Mouse (Mus musculus) neural tube, embryonic 12.5 days (tissue): ENCODE results near the gene Rapgef6. TPM values are rescaled to one million over a fixed set of nuclear protein-coding genes. Genes with fewer than 3 reads are reported as not detected.
"Not testable (repeated sequence)": the region's sequence is repeated elsewhere in the genome, so short reads cannot be mapped to it uniquely, and the experiment has no call there.

Experiments
- ATAC-seq: fragments of 200-750 bp; cut with Nextera tagmentation; 2 replicates; pipeline ENCODE4 v1.8.0; 2017; ENCODE audit warnings: low read depth, mild to moderate bottlenecking, moderate TSS enrichment, moderate library complexity; ENCODE audit not compliant: low FRiP score
- H3K27ac ChIP-seq: fragments of 300-500 bp; sonication (generic); 2 replicates; pipeline ENCODE4 v1.5.1; 2016
- H3K27me3 ChIP-seq: fragments of 300-500 bp; sonication (generic); replicated peaks from 2 replicates; pipeline ENCODE4 v1.6.1; 2016; ENCODE audit warnings: mild to moderate bottlenecking
- H3K36me3 ChIP-seq: fragments of 300-500 bp; sonication (generic); 2 replicates; pipeline ENCODE4 v1.6.1; 2016; ENCODE audit warnings: mild to moderate bottlenecking
- H3K4me1 ChIP-seq: fragments of 300-500 bp; sonication (generic); 2 replicates; pipeline ENCODE4 v1.6.1; 2016
- H3K4me2 ChIP-seq: fragments of 300-500 bp; sonication (generic); replicated peaks from 2 replicates; pipeline ENCODE4 v1.6.1; 2016; ENCODE audit warnings: mild to moderate bottlenecking
- H3K4me3 ChIP-seq: fragments of 300-500 bp; sonication (generic); 2 replicates; pipeline ENCODE4 v1.5.1; 2016
- H3K9ac ChIP-seq: fragments of 300-500 bp; sonication (generic); 2 replicates; pipeline ENCODE4 v1.6.1; 2016; ENCODE audit warnings: mild to moderate bottlenecking
- H3K9me3 ChIP-seq: fragments of 300-500 bp; sonication (generic); 2 replicates; pipeline ENCODE4 v1.6.1; 2016; ENCODE audit warnings: mild to moderate bottlenecking
- WGBS: fragments of 180-500 bp; shearing (Covaris S2); methylation state at CpG from one replicate; pipeline ENCODE4 v1.1.7; 2016; 5-methylcytosine and 5-hydroxymethylcytosine counted together
- polyA plus RNA-seq: library from polyadenylated mRNA; unstranded; fragments of >200 nt; fragmentation: Nextera tagmentation; extraction: Ambion mirVana; gene quantifications from 2 replicates; pipeline ENCODE4 v1.2.1, GENCODE M21; 2016

The Rapgef6 gene
- polyA plus RNA-seq, 1 experiment from 2014 or later = 43.7 TPM

GRCm38 (mm10) chr11:54595053-54595452, 72.4 kb downstream of the Rapgef6 start:
- Histone ChIP-seq H3K27me3 (no peaks in the 10 kb centered on the region), H3K9ac (no peak overlapping the region), H3K4me3 (no peak overlapping the region), H3K27ac (no peak overlapping the region), H3K4me1 (no peaks in the 10 kb centered on the region), H3K4me2 (no peak overlapping the region), H3K36me3 (no peaks in the 10 kb centered on the region), H3K9me3 (no peaks in the 10 kb centered on the region)
- WGBS = 85% methylated on average over 4 of the region's 4 CpGs
- ATAC-seq = no peak

GRCm38 (mm10) chr11:54595905-54596555, 73.4 kb downstream of the Rapgef6 start:
- H3K9me3 ChIP-seq = no peaks in the 10 kb centered on the region
- no peaks in the 10 kb centered on the region for H3K27me3 ChIP-seq
- 78% methylated on average over 8 of the region's 8 CpGs for WGBS
- peak overlapping the region; percentile 16; the same call in 1 of the 2 replicates for H3K4me3 ChIP-seq
- H3K4me1 ChIP-seq = no peaks in the 10 kb centered on the region
- H3K4me2 ChIP-seq = no peak overlapping the region; the same call in 1 of the 2 replicates
- no peak overlapping the region for H3K27ac ChIP-seq
- 0 out of 2 replicates have a peak overlapping the region, but pooled peaks have one; percentile 9 for H3K9ac ChIP-seq
- no peak for ATAC-seq
- no peaks in the 10 kb centered on the region for H3K36me3 ChIP-seq

DNA sequence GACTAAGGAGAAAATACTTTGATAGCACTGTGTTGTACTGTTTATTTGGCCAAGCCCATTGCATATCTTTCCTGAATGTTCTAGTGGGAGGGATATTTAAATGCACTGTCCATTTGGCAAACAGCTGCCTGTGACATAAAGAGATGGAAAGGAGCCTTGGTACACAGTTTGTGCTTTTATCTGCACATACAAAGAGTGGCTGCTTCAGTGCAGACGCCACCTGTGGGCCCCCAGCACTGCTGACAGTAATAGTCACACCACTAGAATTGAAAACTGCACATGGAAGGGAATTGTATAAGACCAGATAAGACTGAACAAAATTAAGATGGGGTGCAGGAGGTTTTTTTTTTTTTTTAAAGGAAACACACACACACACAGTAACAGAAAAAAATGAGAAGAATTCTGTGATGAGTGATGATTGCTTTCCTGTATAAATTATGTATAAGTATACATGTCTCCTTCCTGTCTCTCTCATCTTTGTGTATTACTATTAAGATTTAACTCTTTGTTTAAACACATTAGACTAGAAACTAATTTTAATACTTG, 75.3 kb downstream of the Rapgef6 start:
- H3K27me3 ChIP-seq = no peaks in the 10 kb centered on the region
- no peak overlapping the region for H3K9ac ChIP-seq
- no peaks in the 10 kb centered on the region for H3K9me3 ChIP-seq
- peak overlapping the region; percentile 9; the same call in 1 of the 2 replicates for H3K4me3 ChIP-seq
- no peak overlapping the region for H3K27ac ChIP-seq
- no peaks in the 10 kb centered on the region for H3K36me3 ChIP-seq
- 43% methylated on average over 1 of the region's 1 CpGs for WGBS
- ATAC-seq = no peak
- no peaks in the 10 kb centered on the region for H3K4me1 ChIP-seq
- peak overlapping the region; percentile 14; the same call in 1 of the 2 replicates for H3K4me2 ChIP-seq

- Histone ChIP-seq H3K9me3 (no peaks in the 10 kb centered on the region), H3K9ac (no peak overlapping the region), H3K36me3 (no peaks in the 10 kb centered on the region), H3K4me2 (no peak overlapping the region), H3K27ac (no peak overlapping the region), H3K4me1 (no peaks in the 10 kb centered on the region), H3K27me3 (no peaks in the 10 kb centered on the region), H3K4me3 (no peak overlapping the region)
- WGBS = 91% methylated on average over 2 of the region's 2 CpGs
- no peak for ATAC-seq
These were observed 78.5 kb downstream of the Rapgef6 start for GRCm38 (mm10) chr11:54601121-54601520.

DNA sequence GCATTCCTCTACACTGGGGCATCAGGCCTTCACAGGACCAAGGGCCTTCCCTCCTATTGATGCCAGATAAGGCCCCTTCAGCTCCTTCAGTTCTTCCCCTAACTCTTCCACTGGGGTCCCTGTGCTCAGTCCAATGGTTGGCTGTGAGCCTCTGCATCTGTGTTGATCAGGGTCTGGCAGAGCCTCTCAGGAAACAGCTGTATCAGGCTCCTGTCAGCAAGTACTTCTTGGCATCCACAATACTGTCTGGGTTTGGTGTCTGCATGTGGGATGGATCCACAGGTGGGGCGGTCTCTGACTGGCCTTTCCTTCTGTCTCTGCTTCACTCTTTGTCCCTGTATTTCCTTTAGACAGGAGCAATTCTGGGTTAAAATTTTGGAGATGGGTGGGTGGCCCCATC, 80.1 kb downstream of the Rapgef6 start:
- H3K9ac ChIP-seq, ATAC-seq, H3K36me3 ChIP-seq, H3K27me3 ChIP-seq, H3K9me3 ChIP-seq, H3K4me1 ChIP-seq, H3K4me2 ChIP-seq, H3K27ac ChIP-seq, H3K4me3 ChIP-seq: not testable (repeated sequence)
- WGBS = 100% methylated on average over 1 of the region's 1 CpGs

DNA sequence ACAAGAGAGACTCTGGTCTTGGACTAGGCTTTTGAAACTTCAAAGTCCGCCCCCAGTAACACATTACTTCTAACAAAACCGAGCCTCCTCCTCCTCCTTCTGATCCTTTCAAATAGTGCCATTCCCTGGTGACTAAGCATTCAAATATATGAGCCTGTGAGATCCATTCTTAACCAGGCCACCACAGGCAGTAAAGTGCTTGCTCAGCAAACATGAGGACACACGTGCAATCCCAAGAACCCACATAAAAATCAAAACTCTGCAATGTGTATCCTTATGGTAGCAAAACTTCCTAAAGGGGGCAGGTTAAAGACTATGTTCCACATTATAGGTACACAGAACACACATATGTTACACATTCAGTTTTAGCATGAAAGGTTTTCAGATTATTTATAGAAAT, 81.8 kb downstream of the Rapgef6 start:
- Histone ChIP-seq H3K27ac (no peak overlapping the region), H3K4me1 (no peaks in the 10 kb centered on the region), H3K27me3 (no peaks in the 10 kb centered on the region), H3K36me3 (no peaks in the 10 kb centered on the region), H3K9ac (no peak overlapping the region), H3K4me3 (no peak overlapping the region), H3K9me3 (no peaks in the 10 kb centered on the region), H3K4me2 (no peak overlapping the region)
- 78% methylated on average over 3 of the region's 3 CpGs for WGBS
- ATAC-seq = no peak

- Histone ChIP-seq H3K27me3 (no peaks in the 10 kb centered on the region), H3K9me3 (no peaks in the 10 kb centered on the region), H3K4me2 (no peak overlapping the region), H3K4me3 (no peak overlapping the region), H3K27ac (no peak overlapping the region), H3K4me1 (no peaks in the 10 kb centered on the region), H3K9ac (no peak overlapping the region), H3K36me3 (no peaks in the 10 kb centered on the region)
- ATAC-seq = no peak
These were observed 91.0 kb downstream of the Rapgef6 start for GRCm38 (mm10) chr11:54613628-54614027.

GRCm38 (mm10) chr11:54614560-54614959, 91.9 kb downstream of the Rapgef6 start:
- no peak overlapping the region for H3K4me3 ChIP-seq
- H3K4me2 ChIP-seq = no peak overlapping the region
- no peaks in the 10 kb centered on the region for H3K4me1 ChIP-seq
- no peaks in the 10 kb centered on the region for H3K9me3 ChIP-seq
- no peaks in the 10 kb centered on the region for H3K36me3 ChIP-seq
- no peak for ATAC-seq
- no peak overlapping the region for H3K9ac ChIP-seq
- no peak overlapping the region for H3K27ac ChIP-seq
- no peaks in the 10 kb centered on the region for H3K27me3 ChIP-seq
- WGBS = 95% methylated on average over 1 of the region's 1 CpGs

DNA sequence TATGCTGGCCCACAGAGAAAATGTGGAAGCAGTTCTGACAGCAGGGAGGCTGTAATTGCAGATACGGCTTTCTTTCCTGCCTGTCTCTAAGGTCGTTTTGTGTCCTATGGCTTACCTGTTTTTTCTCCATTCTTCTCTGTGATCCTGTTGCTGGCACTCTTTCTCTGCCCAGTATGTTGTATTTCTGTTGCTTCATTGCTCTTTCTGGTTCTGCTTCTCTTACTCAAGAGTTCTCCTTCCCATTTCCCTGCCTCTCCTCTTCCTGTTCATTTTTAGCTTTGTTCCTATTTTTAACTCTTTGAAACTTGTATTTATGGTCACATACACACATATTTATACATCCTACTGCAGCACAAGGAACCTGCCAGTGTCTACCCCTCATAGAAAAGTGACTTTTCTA, 96.2 kb downstream of the Rapgef6 start:
- H3K9me3 ChIP-seq = no peaks in the 10 kb centered on the region
- H3K4me1 ChIP-seq = no peaks in the 10 kb centered on the region
- no peak overlapping the region for H3K4me2 ChIP-seq
- no peak for ATAC-seq
- 59% methylated on average over 2 of the region's 2 CpGs for WGBS
- peaks cover 5% of the 10 kb centered on the region; the same call in 1 of the 2 replicates for H3K36me3 ChIP-seq
- H3K27ac ChIP-seq = no peak overlapping the region
- H3K9ac ChIP-seq = no peak overlapping the region
- H3K27me3 ChIP-seq = no peaks in the 10 kb centered on the region
- H3K4me3 ChIP-seq = no peak overlapping the region

GRCm38 (mm10) chr11:54621725-54622124, 99.1 kb downstream of the Rapgef6 start:
- ATAC-seq = no peak
- H3K9me3 ChIP-seq = no peaks in the 10 kb centered on the region
- no peak overlapping the region for H3K27ac ChIP-seq
- H3K9ac ChIP-seq = no peak overlapping the region
- no peaks in the 10 kb centered on the region for H3K27me3 ChIP-seq
- WGBS = 97% methylated on average over 2 of the region's 2 CpGs
- H3K4me1 ChIP-seq = no peaks in the 10 kb centered on the region
- H3K36me3 ChIP-seq = peaks cover 5% of the 10 kb centered on the region; the same call in 1 of the 2 replicates
- no peak overlapping the region for H3K4me2 ChIP-seq
- no peak overlapping the region for H3K4me3 ChIP-seq

DNA sequence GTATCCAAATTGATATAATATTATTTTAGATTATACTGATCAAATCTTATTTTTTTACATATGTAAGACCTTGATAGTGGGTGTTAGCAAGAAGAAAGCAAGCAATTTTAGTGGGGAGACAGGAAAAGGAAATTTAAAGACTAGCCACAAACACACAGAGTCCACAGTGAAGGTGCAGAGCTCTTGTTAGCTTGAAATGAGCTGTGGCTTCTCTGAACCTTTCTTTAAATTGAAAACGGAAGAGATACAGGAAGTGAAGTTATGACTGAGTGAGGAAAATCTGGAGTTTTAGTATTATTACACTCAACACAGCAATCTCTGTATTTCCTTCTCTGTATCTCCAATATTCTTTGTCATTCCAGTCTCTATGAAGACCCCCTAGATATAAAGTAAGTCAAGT, 104.3 kb downstream of the Rapgef6 start:
- Histone ChIP-seq H3K4me3 (no peak overlapping the region), H3K4me1 (no peaks in the 10 kb centered on the region), H3K9me3 (no peaks in the 10 kb centered on the region), H3K27ac (no peak overlapping the region), H3K27me3 (no peaks in the 10 kb centered on the region), H3K9ac (no peak overlapping the region), H3K4me2 (no peak overlapping the region), H3K36me3 (peaks cover 2% of the 10 kb centered on the region; the same call in 1 of the 2 replicates)
- 90% methylated on average over 1 of the region's 1 CpGs for WGBS
- ATAC-seq = no peak

- 93% methylated on average over 4 of the region's 4 CpGs for WGBS
- Histone ChIP-seq H3K27ac (no peak overlapping the region), H3K36me3 (peaks cover 14% of the 10 kb centered on the region), H3K4me3 (no peak overlapping the region), H3K4me2 (no peak overlapping the region), H3K9ac (no peak overlapping the region), H3K9me3 (no peaks in the 10 kb centered on the region), H3K4me1 (no peaks in the 10 kb centered on the region), H3K27me3 (no peaks in the 10 kb centered on the region)
- ATAC-seq = no peak
These were observed 123.8 kb downstream of the Rapgef6 start for GRCm38 (mm10) chr11:54646420-54646819.

- H3K36me3 ChIP-seq = peaks cover 3% of the 10 kb centered on the region; the same call in 1 of the 2 replicates
- H3K4me3 ChIP-seq = no peak overlapping the region
- no peaks in the 10 kb centered on the region for H3K4me1 ChIP-seq
- no peaks in the 10 kb centered on the region for H3K9me3 ChIP-seq
- no peak overlapping the region for H3K27ac ChIP-seq
- no peak overlapping the region for H3K4me2 ChIP-seq
- no peaks in the 10 kb centered on the region for H3K27me3 ChIP-seq
- no peak overlapping the region for H3K9ac ChIP-seq
- ATAC-seq = no peak
These were observed 125.9 kb downstream of the Rapgef6 start for GRCm38 (mm10) chr11:54648573-54648972.
